ENCODE assay signal across 8 mouse cellular contexts in the genomic region with DNA sequence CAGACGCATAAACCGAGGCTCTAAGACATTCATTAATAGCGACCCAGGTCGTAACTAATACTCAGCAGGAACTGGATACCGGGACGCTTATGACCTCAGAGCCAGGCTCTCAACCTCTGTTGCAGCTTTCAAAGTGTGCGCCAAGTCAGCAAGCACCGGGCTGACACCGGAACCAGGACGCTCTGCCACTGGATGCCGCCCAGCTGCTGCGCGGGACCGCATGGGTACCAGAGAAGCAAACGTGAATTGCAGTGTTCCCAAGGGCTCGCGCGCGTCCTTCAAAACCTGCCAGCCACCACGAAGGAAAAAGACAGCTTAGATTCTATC. TPM values are rescaled to one million over a fixed set of nuclear protein-coding genes. Genes with fewer than 3 reads are reported as not detected.
DNase-seq lines count a peak whose midpoint lies in the region; ATAC-seq and TF ChIP-seq lines count a peak whose summit lies in the region.

No protein-coding gene starts in this region.

- no peak for ATAC-seq in heart, embryonic 13.5 days (ENCODE audit: extremely low read depth, insufficient number of reproducible peaks, low FRiP score, low TSS enrichment)
- ATAC-seq in kidney, embryonic 16.5 days (ENCODE audit: low FRiP score, low TSS enrichment), result no peak
- 0 out of 2 replicates have a peak, but pooled peaks have one; percentile 3 for ATAC-seq in megakaryocyte, adult 5-6 weeks (ENCODE audit: poor library complexity, severe bottlenecking)
- no peak for ATAC-seq in stomach, postnatal 0 days (ENCODE audit: low FRiP score, low TSS enrichment)

- H3K4me3 ChIP-seq in left cerebral cortex, adult 2 months, result peak overlapping the region; percentile 66
- peak overlapping the region; percentile 75 for H3K4me3 ChIP-seq in heart, embryonic 13.5 days
- peak overlapping the region; percentile 68 for H3K4me3 ChIP-seq in kidney, embryonic 16.5 days (ENCODE audit: low read length)
- H3K4me3 ChIP-seq in stomach, postnatal 0 days (ENCODE audit: low read depth, low read length), result peak overlapping the region; percentile 59

- 2% methylated on average over 20 of the region's 20 CpGs for WGBS in heart, embryonic 13.5 days
- WGBS in kidney, embryonic 16.5 days, result 1% methylated on average over 20 of the region's 20 CpGs
- 6% methylated on average over 20 of the region's 20 CpGs for WGBS in stomach, postnatal 0 days

- peak overlapping the region; percentile 100 for H3K4me2 ChIP-seq in heart, embryonic 13.5 days
- peak overlapping the region; percentile 82 for H3K4me2 ChIP-seq in kidney, embryonic 16.5 days (replicated peaks; ENCODE audit: low read depth, low read length)
- H3K4me2 ChIP-seq in stomach, postnatal 0 days (replicated peaks; ENCODE audit: low read depth), result peak overlapping the region; percentile 97

- intact Hi-C loops in left cerebral cortex, adult 2 months (cut with DNase I), result no loop called here
- intact Hi-C loops in left cerebral cortex, postnatal 25 days (cut with DNase I), result no loop called here

- H3K9ac ChIP-seq in heart, embryonic 13.5 days, result peak overlapping the region; percentile 90
- peak overlapping the region; percentile 70 for H3K9ac ChIP-seq in kidney, embryonic 16.5 days (replicated peaks; ENCODE audit: low read length)
- no peak overlapping the region for H3K9ac ChIP-seq in stomach, postnatal 0 days (ENCODE audit: low read length)

- no peaks in the 10 kb centered on the region for H3K36me3 ChIP-seq in heart, embryonic 13.5 days
- H3K36me3 ChIP-seq in kidney, embryonic 16.5 days (ENCODE audit: insufficient read depth, low read length), result no peaks in the 10 kb centered on the region
- no peaks in the 10 kb centered on the region for H3K36me3 ChIP-seq in stomach, postnatal 0 days (ENCODE audit: control insufficient read depth, insufficient read depth, low read length)

- TF ChIP-seq CTCF in left cerebral cortex, adult 2 months (IDR thresholded peaks at IDR 0.05), result no peak
- no peak for TF ChIP-seq CTCF in stomach, postnatal 0 days (IDR thresholded peaks at IDR 0.05; ENCODE audit: low read depth)

- H3K9me3 ChIP-seq in heart, embryonic 13.5 days, result no peaks in the 10 kb centered on the region
- no peaks in the 10 kb centered on the region for H3K9me3 ChIP-seq in kidney, embryonic 16.5 days (ENCODE audit: low read length)
- H3K9me3 ChIP-seq in stomach, postnatal 0 days (ENCODE audit: control insufficient read depth, low read length), result no peaks in the 10 kb centered on the region

- DNase-seq in left cerebral cortex, adult 2 months (ENCODE audit: extremely low spot score in 1 of 2, low spot score in 2 of 2), result peak in 1 of 2 experiments; percentile 30
- no peak for DNase-seq in left cerebral cortex, postnatal 25 days (ENCODE audit: low spot score in 2 of 2)
- peak; percentile 54 for DNase-seq in brain, adult 2 months (ENCODE audit: low read depth, low spot score)
- peak; percentile 30 for DNase-seq in stomach, postnatal 0 days (ENCODE audit: low spot score)
- no peak for DNase-seq in cerebellum, adult 9-10 months

- peaks cover 28% of the 10 kb centered on the region for H3K4me1 ChIP-seq in heart, embryonic 13.5 days
- H3K4me1 ChIP-seq in kidney, embryonic 16.5 days (ENCODE audit: insufficient read depth, low read length), result peaks cover 30% of the 10 kb centered on the region
- H3K4me1 ChIP-seq in stomach, postnatal 0 days (replicated peaks; ENCODE audit: control insufficient read depth, insufficient read depth), result no peaks in the 10 kb centered on the region

- peak overlapping the region; percentile 72 for H3K27ac ChIP-seq in left cerebral cortex, adult 2 months
- H3K27ac ChIP-seq in heart, embryonic 13.5 days (replicated peaks), result no peak overlapping the region
- no peak overlapping the region for H3K27ac ChIP-seq in kidney, embryonic 16.5 days (ENCODE audit: low read length)
- H3K27ac ChIP-seq in stomach, postnatal 0 days (replicated peaks), result no peak overlapping the region

- no peak for TF ChIP-seq EP300 in stomach, postnatal 0 days (optimal IDR thresholded peaks at IDR 0.05)

- H3K27me3 ChIP-seq in heart, embryonic 13.5 days (replicated peaks), result no peaks in the 10 kb centered on the region
- H3K27me3 ChIP-seq in kidney, embryonic 16.5 days (ENCODE audit: insufficient read depth, low read length), result no peaks in the 10 kb centered on the region
- H3K27me3 ChIP-seq in stomach, postnatal 0 days (ENCODE audit: control insufficient read depth, insufficient read depth, low read length), result no peaks in the 10 kb centered on the region

RNA-seq across cellular contexts. Expression of a gene that starts 1.4 kb away (rescaled TPM):
- total RNA-seq in left cerebral cortex, adult 2 months (2021), result 100 to 1,000 TPM; 107 to 120 TPM
- 100 to 1,000 TPM; 108 to 118 TPM for total RNA-seq in left cerebral cortex, postnatal 25 days (2021)
- 8.8 and 10.7 TPM in 2 replicates for polyA plus RNA-seq in heart, embryonic 13.5 days (2015; fragmentation: Nextera tagmentation; extraction: Ambion mirVana)
- polyA plus RNA-seq in kidney, embryonic 16.5 days (2015; fragmentation: Nextera tagmentation; extraction: Ambion mirVana), result 11.5 and 16.1 TPM in 2 replicates
- total RNA-seq in megakaryocyte, adult 5-6 weeks (2015), result 61.3 and 80.9 TPM in 2 replicates
- 60.0 and 74.7 TPM in 2 replicates for total RNA-seq in megakaryocyte, adult 5-6 weeks (2017)
- polyA plus RNA-seq in stomach, postnatal 0 days (2015; fragmentation: Nextera tagmentation; extraction: Ambion mirVana), result 18.4 and 18.8 TPM in 2 replicates

Comparison
In these comparisons a context has a peak if more than half of its experiments do, and no peak if none do; other contexts are left out.
1. DNase-seq: peak in brain, adult 2 months (single experiment) and stomach, postnatal 0 days (single experiment); none in left cerebral cortex, postnatal 25 days (0 of 2) and cerebellum, adult 9-10 months (single experiment).
2. Peak in every context shown above with its lines, with median percentiles within 50 percentile points of each other: H3K4me3 ChIP-seq and H3K4me2 ChIP-seq.